Mouse (Mus musculus) megakaryocyte, embryonic 14.5 days (primary cell): ENCODE results near the gene Alkbh1.

Source experiments
- FLI1 ChIP-seq: IDR thresholded peaks from 2 replicates; pipeline ENCODE4 v1.6.1; 2012; ENCODE audit warnings: low read length, inconsistent platforms, mixed read lengths
- GATA1 ChIP-seq: IDR thresholded peaks from 3 replicates; pipeline ENCODE4 v1.6.1; 2012; ENCODE audit warnings: mixed read lengths, low read length, inconsistent platforms, borderline replicate concordance

GRCm38 (mm10) chr12:87387171-87388121 lies 56.4 kb downstream of the Alkbh1 start:
- no peak for TF ChIP-seq GATA1
- no peak for TF ChIP-seq FLI1
